Mouse (Mus musculus): ENCODE measurements around the gene Actb. TPM values are rescaled to one million over a fixed set of nuclear protein-coding genes. Genes with fewer than 3 reads are reported as not detected.

The Actb gene
- polyA plus RNA-seq, 1 experiment: 8,043 TPM

Other genes starting within 250 kb of the Actb start
- 2.2 and 3.2 TPM in 2 replicates for gene Slc29a4, start 214.2 kb downstream of the Actb start, polyA plus RNA-seq (2012; rRNA removed)
- gene Tnrc18, start 89.1 kb downstream of the Actb start, polyA plus RNA-seq (2012; rRNA removed): 15.3 and 31.8 TPM in 2 replicates
- gene Fbxl18, start 11.3 kb downstream of the Actb start, polyA plus RNA-seq (2012; rRNA removed): 9.9 and 16.1 TPM in 2 replicates
- gene Fscn1, start 53.6 kb upstream of the Actb start, polyA plus RNA-seq (2012; rRNA removed): 15.5 and 16.4 TPM in 2 replicates
- 15.7 and 19.4 TPM in 2 replicates for gene Rnf216, start 206.2 kb upstream of the Actb start, polyA plus RNA-seq (2012; rRNA removed)
- gene Olfr718-ps1, start 240.8 kb upstream of the Actb start, polyA plus RNA-seq (2012; rRNA removed): not detected in 2 replicates

All from large intestine, adult 2 months (tissue).